Mouse (Mus musculus): ENCODE measurements around the gene Cd6.

- TF ChIP-seq CTCF (IDR thresholded peaks at IDR 0.05; ENCODE audit: extremely low read depth, insufficient read depth, insufficient read length, insufficient replicate concordance) (no peak), POLR2A (IDR thresholded peaks at IDR 0.05; ENCODE audit: low read depth, low read length) (no peak)
These were observed 46.7 kb downstream of the Cd6 start for GRCm38 (mm10) chr19:10783168-10783567.
